Mouse (Mus musculus) stomach, embryonic 14.5 days (tissue): ENCODE results near the gene Rrad. TPM values are rescaled to one million over a fixed set of nuclear protein-coding genes. Genes with fewer than 3 reads are reported as not detected.

Source experiments
- ATAC-seq: fragments of 200-750 bp; cut with Nextera tagmentation; 2 replicates; pipeline ENCODE4 v1.8.0; 2017; ENCODE audit warnings: low read depth, moderate TSS enrichment; ENCODE audit not compliant: insufficient number of reproducible peaks, insufficient read depth, low FRiP score
- H3K27ac ChIP-seq: fragments of 300-500 bp; sonication (generic); 2 replicates; pipeline ENCODE4 v1.5.1; 2014; ENCODE audit warnings: mild to moderate bottlenecking, low read length, moderate library complexity, mixed read lengths
- H3K27me3 ChIP-seq: fragments of 300-500 bp; sonication (generic); 2 replicates; pipeline ENCODE4 v1.6.1; 2014; ENCODE audit warnings: low read length, control low read depth, mixed read lengths; ENCODE audit not compliant: control insufficient read depth, insufficient read depth
- H3K36me3 ChIP-seq: fragments of 300-500 bp; sonication (generic); 2 replicates; pipeline ENCODE4 v1.6.1; 2014; ENCODE audit warnings: mild to moderate bottlenecking, control low read depth, low read length, moderate library complexity, mixed read lengths; ENCODE audit not compliant: control insufficient read depth, insufficient read depth
- H3K4me1 ChIP-seq: fragments of 300-500 bp; sonication (generic); 2 replicates; pipeline ENCODE4 v1.6.1; 2014; ENCODE audit warnings: low read length, control low read depth, mixed read lengths; ENCODE audit not compliant: control insufficient read depth, insufficient read depth
- H3K4me2 ChIP-seq: fragments of 300-500 bp; sonication (generic); replicated peaks from 2 replicates; pipeline ENCODE4 v1.6.1; 2014; ENCODE audit warnings: low read depth, low read length, control low read depth
- H3K4me3 ChIP-seq: fragments of 300-500 bp; sonication (generic); 2 replicates; pipeline ENCODE4 v1.5.1; 2014; ENCODE audit warnings: low read depth, low read length, control low read depth
- H3K9ac ChIP-seq: fragments of 300-500 bp; sonication (generic); replicated peaks from 2 replicates; pipeline ENCODE4 v1.6.1; 2014; ENCODE audit warnings: low read depth, mild to moderate bottlenecking, control low read depth, low read length, moderate library complexity, mixed read lengths
- H3K9me3 ChIP-seq: fragments of 300-500 bp; sonication (generic); 2 replicates; pipeline ENCODE4 v1.6.1; 2016; ENCODE audit warnings: low read depth, low read length, control low read depth; ENCODE audit not compliant: control insufficient read depth
- WGBS: fragments of 180-500 bp; shearing (Covaris S2); extraction: QIAGEN DNeasy Blood & Tissue Kit; methylation state at CpG from one replicate; pipeline ENCODE4 v1.1.7; 2014; 5-methylcytosine and 5-hydroxymethylcytosine counted together
- polyA plus RNA-seq: library from polyadenylated mRNA; unstranded; fragments of >200 nt; fragmentation: Nextera tagmentation; extraction: Ambion mirVana; gene quantifications from 2 replicates; pipeline ENCODE4 v1.2.1, GENCODE M21; 2014

Rrad gene
- polyA plus RNA-seq, 1 experiment from 2014 or later: 8.2 TPM

DNA sequence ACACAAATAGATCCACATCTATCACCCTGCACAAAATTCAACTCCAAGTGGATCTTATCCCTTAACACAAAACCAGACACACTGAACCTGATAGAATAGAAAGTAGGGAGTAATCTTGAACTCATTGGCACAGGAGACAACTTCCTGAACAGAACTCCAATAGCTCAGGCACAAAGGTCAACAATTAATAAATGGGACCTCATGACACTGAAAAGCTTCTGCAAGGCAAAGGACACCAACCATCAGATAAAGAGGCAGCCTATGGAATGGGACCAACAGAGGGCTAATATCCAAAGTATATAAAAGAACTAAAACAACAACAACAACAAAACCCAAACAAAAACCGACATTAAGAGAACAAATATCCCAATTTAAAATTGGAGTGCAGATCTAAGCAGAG, 46.6 kb downstream of the Rrad start:
- ATAC-seq: no peak
- Histone ChIP-seq H3K27me3 (no peaks in the 10 kb centered on the region), H3K9ac (no peak overlapping the region), H3K4me2 (no peak overlapping the region), H3K9me3 (no peaks in the 10 kb centered on the region), H3K4me1 (no peaks in the 10 kb centered on the region), H3K4me3 (no peak overlapping the region), H3K36me3 (no peaks in the 10 kb centered on the region), H3K27ac (no peak overlapping the region)
- 46% methylated on average over 1 of the region's 1 CpGs for WGBS

Other genes with a start within 250 kb of the Rrad start
- gene Cmtm4, start 235.5 kb downstream of the Rrad start, polyA plus RNA-seq: 6.4 and 7.2 TPM in 2 replicates
- gene Dync1li2, start 188.3 kb downstream of the Rrad start, polyA plus RNA-seq: 58.4 and 69.2 TPM in 2 replicates
- 0.26 and 0.43 TPM in 2 replicates for gene Terb1, start 121.4 kb downstream of the Rrad start, polyA plus RNA-seq
- gene Nae1, start 96.7 kb downstream of the Rrad start, polyA plus RNA-seq: 111 and 115 TPM in 2 replicates
- 0.55 and 1.6 TPM in 2 replicates for gene Car7, start 96.6 kb downstream of the Rrad start, polyA plus RNA-seq
- 13.7 and 14.3 TPM in 2 replicates for gene Pdp2, start 39.9 kb downstream of the Rrad start, polyA plus RNA-seq
- gene Cdh16, start 6.9 kb downstream of the Rrad start, polyA plus RNA-seq: 4.9 and 6.0 TPM in 2 replicates
- 89.7 and 94.1 TPM in 2 replicates for gene Ciao2b, start 10.6 kb upstream of the Rrad start, polyA plus RNA-seq
- not detected in 2 replicates for gene Ces2a, start 102.7 kb upstream of the Rrad start, polyA plus RNA-seq
- gene Ces2b, start 200.2 kb upstream of the Rrad start, polyA plus RNA-seq: 0.38 and 0.46 TPM in 2 replicates
- gene Ces2c, start 215.7 kb upstream of the Rrad start, polyA plus RNA-seq: 0.32 TPM in 2 replicates